Mouse (Mus musculus): ENCODE data around the gene Prima1. TPM values are rescaled to one million over a fixed set of nuclear protein-coding genes. Genes with fewer than 3 reads are reported as not detected.

The Prima1 gene
- total and polyA plus RNA-seq, 3 experiments = not detected

DNA sequence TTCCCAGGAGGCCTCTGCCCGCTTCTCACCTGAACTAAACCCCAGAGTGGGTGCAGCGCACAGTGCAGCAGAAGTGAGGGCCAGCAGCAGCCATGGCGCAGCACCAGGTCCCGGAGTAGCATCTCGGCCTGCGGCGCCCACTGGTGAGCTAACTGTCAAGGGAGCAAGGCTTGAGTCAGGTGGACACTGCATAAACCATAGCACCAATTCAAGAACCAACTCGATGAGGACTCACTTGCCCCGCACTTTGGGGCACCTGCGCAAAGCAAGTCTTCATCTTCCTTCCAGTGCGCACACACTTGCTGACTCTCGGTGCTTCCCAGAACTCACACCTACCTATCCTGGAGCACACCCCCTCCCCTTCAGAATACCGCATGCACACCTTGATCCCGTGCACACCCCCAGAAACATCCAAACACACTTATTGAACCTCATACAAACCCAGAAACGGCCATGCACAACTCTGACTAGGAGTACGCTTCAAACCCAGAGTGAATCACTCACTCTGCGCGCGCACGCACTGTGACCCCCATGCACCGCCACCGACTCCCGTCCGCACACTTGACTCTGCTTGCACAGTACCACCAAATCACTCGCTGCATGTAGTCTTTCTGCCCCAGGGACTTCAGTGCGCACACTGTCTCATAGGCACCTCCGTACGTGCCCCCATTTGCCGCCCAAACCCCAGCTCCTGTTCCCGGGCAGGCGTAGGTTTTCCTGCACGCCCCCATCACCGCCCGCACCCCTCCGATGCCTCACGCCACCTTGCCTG is 453 bp downstream of the Prima1 start:
- Histone ChIP-seq H3K79me2 (ENCODE audit: control insufficient read depth, insufficient read depth, low read length, poor library complexity) (no peaks in the 10 kb centered on the region), H3K4me1 (ENCODE audit: control insufficient read depth in 1 of 2, insufficient read depth in 2 of 2, low read length in 2 of 2) (no peaks in the 10 kb centered on the region), H3K4me3 (ENCODE audit: control insufficient read depth in 1 of 2, insufficient read depth in 1 of 2, low read depth in 2 of 2, low read length in 2 of 2) (no peak overlapping the region), H3K27me3 (ENCODE audit: control insufficient read depth in 1 of 2, insufficient read depth in 2 of 2, low read length in 2 of 2) (no peaks in the 10 kb centered on the region), H3K9ac (ENCODE audit: control insufficient read depth, low read depth, low read length, poor library complexity, severe bottlenecking) (no peak overlapping the region), H3K27ac (ENCODE audit: control insufficient read depth, low read depth, low read length) (no peak overlapping the region), H3K36me3 (ENCODE audit: control insufficient read depth in 1 of 2, insufficient read depth in 2 of 2, low read length in 2 of 2) (no peaks in the 10 kb centered on the region), H3K9me3 (replicated peaks; ENCODE audit: insufficient read depth, low read length) (no peaks in the 10 kb centered on the region)
- DNase-seq (ENCODE audit: low read depth, low spot score) = no peak
- TF ChIP-seq POLR2AphosphoS2 (IDR thresholded peaks at IDR 0.05; ENCODE audit: low read length) = no peak
- TF ChIP-seq MAFK (IDR thresholded peaks at IDR 0.05; ENCODE audit: borderline replicate concordance, low read depth, low read length) = no peak
- no peak for TF ChIP-seq ZKSCAN1 (IDR thresholded peaks at IDR 0.05; ENCODE audit: low read depth, low read length)
- TF ChIP-seq USF2 (IDR thresholded peaks at IDR 0.05; ENCODE audit: borderline replicate concordance in 1 of 2, insufficient read depth in 1 of 2, low read depth in 1 of 2, low read length in 2 of 2) = no peak
- TF ChIP-seq NELFE (IDR thresholded peaks at IDR 0.05; ENCODE audit: low read depth, low read length) = no peak
- TF ChIP-seq USF1 (IDR thresholded peaks at IDR 0.05; ENCODE audit: low read depth, low read length) = no peak
- TF ChIP-seq ETS1 (IDR thresholded peaks at IDR 0.05; ENCODE audit: low read depth, low read length) = no peak
- no peak for TF ChIP-seq SIN3A (IDR thresholded peaks at IDR 0.05; ENCODE audit: low read length)
- no peak for TF ChIP-seq GATA1 (IDR thresholded peaks at IDR 0.05; ENCODE audit: low read depth, low read length)
- TF ChIP-seq NRF1 (IDR thresholded peaks at IDR 0.05; ENCODE audit: insufficient read depth, low read depth, low read length, poor library complexity, severe bottlenecking) = no peak
- no peak for TF ChIP-seq ZNF384 (IDR thresholded peaks at IDR 0.05; ENCODE audit: low read depth, low read length)
- no peak for TF ChIP-seq BHLHE40 (IDR thresholded peaks at IDR 0.05; ENCODE audit: borderline replicate concordance, low read depth, low read length)

- Histone ChIP-seq H3K27me3 (ENCODE audit: control insufficient read depth in 1 of 2, insufficient read depth in 2 of 2, low read length in 2 of 2) (no peaks in the 10 kb centered on the region), H3K27ac (ENCODE audit: control insufficient read depth, low read depth, low read length) (no peak overlapping the region), H3K36me3 (ENCODE audit: control insufficient read depth in 1 of 2, insufficient read depth in 2 of 2, low read length in 2 of 2) (no peaks in the 10 kb centered on the region), H3K4me3 (ENCODE audit: control insufficient read depth in 1 of 2, insufficient read depth in 1 of 2, low read depth in 2 of 2, low read length in 2 of 2) (no peak overlapping the region), H3K4me1 (ENCODE audit: control insufficient read depth in 1 of 2, insufficient read depth in 2 of 2, low read length in 2 of 2) (no peaks in the 10 kb centered on the region), H3K9ac (ENCODE audit: control insufficient read depth, low read depth, low read length, poor library complexity, severe bottlenecking) (no peak overlapping the region), H3K79me2 (ENCODE audit: control insufficient read depth, insufficient read depth, low read length, poor library complexity) (no peaks in the 10 kb centered on the region), H3K9me3 (replicated peaks; ENCODE audit: insufficient read depth, low read length) (no peaks in the 10 kb centered on the region)
- DNase-seq (ENCODE audit: low read depth, low spot score) = no peak
- TF ChIP-seq MEF2A (IDR thresholded peaks at IDR 0.05; ENCODE audit: extremely low read depth, insufficient replicate concordance, low read depth, low read length, poor library complexity, severe bottlenecking) = no peak
- TF ChIP-seq TBP (IDR thresholded peaks at IDR 0.05; ENCODE audit: low read depth, low read length) = no peak
- TF ChIP-seq ZMIZ1 (IDR thresholded peaks at IDR 0.05; ENCODE audit: low read depth, low read length) = no peak
- TF ChIP-seq SMC3 (IDR thresholded peaks at IDR 0.05; ENCODE audit: low read depth, low read length) = no peak
- TF ChIP-seq CHD1 (IDR thresholded peaks at IDR 0.05; ENCODE audit: low read depth, low read length) = no peak
- TF ChIP-seq MYB (IDR thresholded peaks at IDR 0.05; ENCODE audit: low read depth, low read length) = no peak
- TF ChIP-seq GABPA (IDR thresholded peaks at IDR 0.05; ENCODE audit: low read depth, low read length) = no peak
- no peak for TF ChIP-seq USF1 (IDR thresholded peaks at IDR 0.05; ENCODE audit: low read depth, low read length)
- TF ChIP-seq SIN3A (IDR thresholded peaks at IDR 0.05; ENCODE audit: low read length) = no peak
- TF ChIP-seq NRF1 (IDR thresholded peaks at IDR 0.05; ENCODE audit: insufficient read depth, low read depth, low read length, poor library complexity, severe bottlenecking) = no peak
Measured at GRCm38 (mm10) chr12:103238924-103239460, 3.0 kb downstream of the Prima1 start.
